Mouse (Mus musculus) frontal cortex, postnatal 14 days (tissue): ENCODE data around the gene Gm8978.
"Not testable (repeated sequence)": the region's sequence is repeated elsewhere in the genome, so short reads cannot be mapped to it uniquely, and the experiment has no call there.

Experiments used
- DNase-seq, 2 experiments: peaks; one replicate each; pipeline ENCODE4 v3.0.0; 2022; ENCODE audit warnings: low spot score in 2 of 2

Gm8978 gene

GRCm38 (mm10) chr19:33625152-33625551 is at the start of gene Gm8978:
Gm8978 (minus strand) TSS chr19:33625252.
- not testable (repeated sequence) for DNase-seq

DNA sequence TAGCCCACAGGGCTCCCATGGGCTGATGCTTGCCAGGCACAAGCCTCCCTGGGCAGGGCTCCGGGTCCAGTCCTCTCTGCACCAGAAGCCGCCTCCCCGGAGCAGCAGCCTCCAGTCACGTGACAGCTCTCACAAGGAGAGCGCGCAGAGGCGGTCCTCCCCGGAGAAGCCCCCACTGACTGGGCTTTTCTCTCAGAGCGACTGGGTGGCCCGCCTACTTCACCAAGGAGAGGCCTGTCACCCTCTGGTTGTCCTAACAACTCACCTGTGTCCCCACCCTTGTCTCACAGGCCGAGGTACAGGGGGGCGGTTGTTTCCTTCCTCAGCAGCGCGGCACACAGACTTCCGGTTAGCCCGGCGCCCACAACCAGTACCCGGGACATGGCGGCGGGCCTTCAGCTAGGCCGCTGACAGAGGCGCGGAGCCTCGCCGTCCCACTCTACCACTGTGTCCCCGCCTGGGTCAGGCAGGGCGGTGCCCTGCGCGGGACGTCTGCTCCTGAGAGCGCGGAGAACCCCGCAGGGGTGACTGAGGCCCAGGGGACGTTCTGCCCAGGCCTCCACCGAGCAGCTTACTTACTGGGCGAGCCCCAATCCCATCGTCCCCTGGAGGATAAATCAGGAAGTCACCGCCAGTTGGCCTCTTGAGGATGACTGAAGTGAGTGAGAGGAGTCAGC is 35.3 kb downstream of the Gm8978 start:
- DNase-seq = peak; percentile 35 to 43

GRCm38 (mm10) chr19:33568551-33568950 is 56.5 kb downstream of the Gm8978 start:
- not testable (repeated sequence) for DNase-seq
